Mouse (Mus musculus): Measurements from ENCODE around the gene Nrf1. TPM values are rescaled to one million over a fixed set of nuclear protein-coding genes. Genes with fewer than 3 reads are reported as not detected.

The Nrf1 gene
- polyA plus RNA-seq, 1 experiment from 2014 or later, result 35.0 TPM

- Histone ChIP-seq H3K4me2 (ENCODE audit: low read depth, low read length) (no peak overlapping the region), H3K4me3 (ENCODE audit: low read length) (no peak overlapping the region), H3K4me1 (ENCODE audit: control insufficient read depth, insufficient read depth, low read length) (0 out of 2 replicates have a peak, but pooled peaks cover under 1% of the 10 kb centered on the region), H3K27ac (ENCODE audit: low read length) (no peak overlapping the region), H3K27me3 (ENCODE audit: control insufficient read depth, insufficient read depth, low read length) (no peaks in the 10 kb centered on the region), H3K36me3 (ENCODE audit: control insufficient read depth, insufficient read depth) (no peaks in the 10 kb centered on the region), H3K9me3 (replicated peaks; ENCODE audit: control insufficient read depth, low read length) (no peaks in the 10 kb centered on the region), H3K9ac (ENCODE audit: low read length) (no peak overlapping the region)
- 69% methylated on average over 5 of the region's 5 CpGs for WGBS
- no peak for ATAC-seq (replicated peaks; ENCODE audit: extremely low read depth, insufficient read depth, low FRiP score)
Observed at GRCm38 (mm10) chr6:30021656-30022055, 26.1 kb upstream of the Nrf1 start.

- H3K4me1 ChIP-seq (ENCODE audit: control insufficient read depth, insufficient read depth, low read length), result 0 out of 2 replicates have a peak, but pooled peaks cover 4% of the 10 kb centered on the region
- H3K9ac ChIP-seq (ENCODE audit: low read length), result no peak overlapping the region
- no peaks in the 10 kb centered on the region for H3K9me3 ChIP-seq (replicated peaks; ENCODE audit: control insufficient read depth, low read length)
- no peaks in the 10 kb centered on the region for H3K36me3 ChIP-seq (ENCODE audit: control insufficient read depth, insufficient read depth)
- WGBS, result 32% methylated on average over 10 of the region's 10 CpGs
- no peak overlapping the region for H3K4me3 ChIP-seq (ENCODE audit: low read length)
- no peak; the same call in 1 of the 2 replicates for ATAC-seq (replicated peaks; ENCODE audit: extremely low read depth, insufficient read depth, low FRiP score)
- no peaks in the 10 kb centered on the region for H3K27me3 ChIP-seq (ENCODE audit: control insufficient read depth, insufficient read depth, low read length)
- no peak overlapping the region for H3K27ac ChIP-seq (ENCODE audit: low read length)
- peak overlapping the region; percentile 23; the same call in 1 of the 2 replicates for H3K4me2 ChIP-seq (ENCODE audit: low read depth, low read length)
Observed at GRCm38 (mm10) chr6:30026799-30027198, 21.0 kb upstream of the Nrf1 start.

- H3K27ac ChIP-seq (ENCODE audit: low read length), result no peak overlapping the region
- 0 out of 2 replicates have a peak, but pooled peaks cover 4% of the 10 kb centered on the region for H3K4me1 ChIP-seq (ENCODE audit: control insufficient read depth, insufficient read depth, low read length)
- H3K4me3 ChIP-seq (ENCODE audit: low read length), result no peak overlapping the region
- H3K4me2 ChIP-seq (ENCODE audit: low read depth, low read length), result no peak overlapping the region
- no peaks in the 10 kb centered on the region for H3K36me3 ChIP-seq (ENCODE audit: control insufficient read depth, insufficient read depth)
- no peak for ATAC-seq (replicated peaks; ENCODE audit: extremely low read depth, insufficient read depth, low FRiP score)
- no peak overlapping the region for H3K9ac ChIP-seq (ENCODE audit: low read length)
- no peaks in the 10 kb centered on the region for H3K9me3 ChIP-seq (replicated peaks; ENCODE audit: control insufficient read depth, low read length)
- H3K27me3 ChIP-seq (ENCODE audit: control insufficient read depth, insufficient read depth, low read length), result no peaks in the 10 kb centered on the region
- WGBS, result 85% methylated on average over 4 of the region's 4 CpGs
Observed at GRCm38 (mm10) chr6:30028358-30028757, 19.4 kb upstream of the Nrf1 start.

GRCm38 (mm10) chr6:30035112-30035511 is 12.7 kb upstream of the Nrf1 start:
- Histone ChIP-seq H3K9ac (ENCODE audit: low read length) (no peak overlapping the region), H3K36me3 (ENCODE audit: control insufficient read depth, insufficient read depth) (no peaks in the 10 kb centered on the region), H3K4me1 (ENCODE audit: control insufficient read depth, insufficient read depth, low read length) (no peaks in the 10 kb centered on the region), H3K4me2 (ENCODE audit: low read depth, low read length) (no peak overlapping the region), H3K9me3 (replicated peaks; ENCODE audit: control insufficient read depth, low read length) (no peaks in the 10 kb centered on the region), H3K27me3 (ENCODE audit: control insufficient read depth, insufficient read depth, low read length) (no peaks in the 10 kb centered on the region), H3K4me3 (ENCODE audit: low read length) (no peak overlapping the region), H3K27ac (ENCODE audit: low read length) (no peak overlapping the region)
- WGBS, result 58% methylated on average over 4 of the region's 4 CpGs
- no peak for ATAC-seq (replicated peaks; ENCODE audit: extremely low read depth, insufficient read depth, low FRiP score)

- Histone ChIP-seq H3K27me3 (ENCODE audit: control insufficient read depth, insufficient read depth, low read length) (no peaks in the 10 kb centered on the region), H3K27ac (ENCODE audit: low read length) (no peak overlapping the region), H3K9me3 (replicated peaks; ENCODE audit: control insufficient read depth, low read length) (0 out of 2 replicates have a peak, but pooled peaks cover 3% of the 10 kb centered on the region), H3K4me2 (ENCODE audit: low read depth, low read length) (no peak overlapping the region), H3K4me3 (ENCODE audit: low read length) (no peak overlapping the region), H3K36me3 (ENCODE audit: control insufficient read depth, insufficient read depth) (no peaks in the 10 kb centered on the region), H3K4me1 (ENCODE audit: control insufficient read depth, insufficient read depth, low read length) (peaks cover 6% of the 10 kb centered on the region), H3K9ac (ENCODE audit: low read length) (no peak overlapping the region)
- no peak for ATAC-seq (replicated peaks; ENCODE audit: extremely low read depth, insufficient read depth, low FRiP score)
- WGBS, result 26% methylated on average over 1 of the region's 1 CpGs
Observed at GRCm38 (mm10) chr6:30041498-30041897, 6.3 kb upstream of the Nrf1 start.

GRCm38 (mm10) chr6:30042483-30042882 is 5.3 kb upstream of the Nrf1 start:
- no peak for ATAC-seq (replicated peaks; ENCODE audit: extremely low read depth, insufficient read depth, low FRiP score)
- H3K9ac ChIP-seq (ENCODE audit: low read length), result no peak overlapping the region; the same call in 1 of the 2 replicates
- peak overlapping the region; percentile 9; the same call in 1 of the 2 replicates for H3K4me2 ChIP-seq (ENCODE audit: low read depth, low read length)
- H3K27ac ChIP-seq (ENCODE audit: low read length), result no peak overlapping the region
- H3K4me1 ChIP-seq (ENCODE audit: control insufficient read depth, insufficient read depth, low read length), result peaks cover 6% of the 10 kb centered on the region
- no peak overlapping the region for H3K4me3 ChIP-seq (ENCODE audit: low read length)
- no peaks in the 10 kb centered on the region for H3K36me3 ChIP-seq (ENCODE audit: control insufficient read depth, insufficient read depth)
- WGBS, result 58% methylated on average over 3 of the region's 3 CpGs
- H3K9me3 ChIP-seq (replicated peaks; ENCODE audit: control insufficient read depth, low read length), result 0 out of 2 replicates have a peak, but pooled peaks cover 3% of the 10 kb centered on the region
- no peaks in the 10 kb centered on the region for H3K27me3 ChIP-seq (ENCODE audit: control insufficient read depth, insufficient read depth, low read length)

GRCm38 (mm10) chr6:30048163-30048500 is 344 bp downstream of the Nrf1 start:
- Histone ChIP-seq H3K4me1 (ENCODE audit: control insufficient read depth, insufficient read depth, low read length) (peaks cover 9% of the 10 kb centered on the region), H3K9ac (ENCODE audit: low read length) (peak overlapping the region; percentile 100), H3K36me3 (ENCODE audit: control insufficient read depth, insufficient read depth) (no peaks in the 10 kb centered on the region), H3K4me3 (ENCODE audit: low read length) (peak overlapping the region; percentile 95), H3K27ac (ENCODE audit: low read length) (peak overlapping the region; percentile 99), H3K9me3 (replicated peaks; ENCODE audit: control insufficient read depth, low read length) (0 out of 2 replicates have a peak, but pooled peaks cover 3% of the 10 kb centered on the region), H3K27me3 (ENCODE audit: control insufficient read depth, insufficient read depth, low read length) (no peaks in the 10 kb centered on the region), H3K4me2 (ENCODE audit: low read depth, low read length) (peak overlapping the region; percentile 64)
- WGBS, result under 1% methylated on average over 41 of the region's 45 CpGs
- ATAC-seq (replicated peaks; ENCODE audit: extremely low read depth, insufficient read depth, low FRiP score), result peak; percentile 84; the same call in 1 of the 2 replicates

GRCm38 (mm10) chr6:30048501-30049353 is 939 bp downstream of the Nrf1 start:
- H3K4me3 ChIP-seq (ENCODE audit: low read length), result peak overlapping the region; percentile 95
- H3K9ac ChIP-seq (ENCODE audit: low read length), result peak overlapping the region; percentile 100
- peak overlapping the region; percentile 99 for H3K27ac ChIP-seq (ENCODE audit: low read length)
- peaks cover 9% of the 10 kb centered on the region for H3K4me1 ChIP-seq (ENCODE audit: control insufficient read depth, insufficient read depth, low read length)
- 0% methylated on average over 45 of the region's 54 CpGs for WGBS
- peak overlapping the region; percentile 64 for H3K4me2 ChIP-seq (ENCODE audit: low read depth, low read length)
- H3K9me3 ChIP-seq (replicated peaks; ENCODE audit: control insufficient read depth, low read length), result 0 out of 2 replicates have a peak, but pooled peaks cover 3% of the 10 kb centered on the region
- H3K27me3 ChIP-seq (ENCODE audit: control insufficient read depth, insufficient read depth, low read length), result no peaks in the 10 kb centered on the region
- peak; percentile 38; the same call in 1 of the 2 replicates for ATAC-seq (replicated peaks; ENCODE audit: extremely low read depth, insufficient read depth, low FRiP score)
- H3K36me3 ChIP-seq (ENCODE audit: control insufficient read depth, insufficient read depth), result no peaks in the 10 kb centered on the region

- H3K27me3 ChIP-seq (ENCODE audit: control insufficient read depth, insufficient read depth, low read length), result no peaks in the 10 kb centered on the region
- no peak overlapping the region for H3K4me3 ChIP-seq (ENCODE audit: low read length)
- no peaks in the 10 kb centered on the region for H3K36me3 ChIP-seq (ENCODE audit: control insufficient read depth, insufficient read depth)
- H3K4me2 ChIP-seq (ENCODE audit: low read depth, low read length), result no peak overlapping the region
- ATAC-seq (replicated peaks; ENCODE audit: extremely low read depth, insufficient read depth, low FRiP score), result no peak
- no peak overlapping the region for H3K9ac ChIP-seq (ENCODE audit: low read length)
- H3K9me3 ChIP-seq (replicated peaks; ENCODE audit: control insufficient read depth, low read length), result no peaks in the 10 kb centered on the region
- peaks cover 9% of the 10 kb centered on the region for H3K4me1 ChIP-seq (ENCODE audit: control insufficient read depth, insufficient read depth, low read length)
- 0 out of 2 replicates have a peak overlapping the region, but pooled peaks have one; percentile 15 for H3K27ac ChIP-seq (ENCODE audit: low read length)
- 81% methylated on average over 1 of the region's 1 CpGs for WGBS
Observed at GRCm38 (mm10) chr6:30053116-30053515, 5.3 kb downstream of the Nrf1 start.
